Mouse (Mus musculus) small intestine, adult 2 months (tissue): Measurements from ENCODE around the gene Klhl26. TPM values are rescaled to one million over a fixed set of nuclear protein-coding genes. Genes with fewer than 3 reads are reported as not detected.
A peak's percentile ranks its signal among the peaks of the same experiment; 100 is the strongest.

ENCODE experiments used
- H3K27ac ChIP-seq: fragments of 200-500 bp; 2 replicates; pipeline ENCODE4 v1.5.1; 2012; ENCODE audit warnings: low read depth, low read length, control low read depth, inconsistent platforms; ENCODE audit not compliant: insufficient read depth
- H3K27me3 ChIP-seq: fragments of 200-500 bp; 2 replicates; pipeline ENCODE4 v1.6.1; 2012; ENCODE audit warnings: mild to moderate bottlenecking, moderate library complexity, low read length, inconsistent platforms; ENCODE audit not compliant: control insufficient read depth, insufficient read depth
- H3K36me3 ChIP-seq: fragments of 200-500 bp; 2 replicates; pipeline ENCODE4 v1.6.1; 2012; ENCODE audit warnings: mild to moderate bottlenecking, low read length, control low read depth, inconsistent platforms; ENCODE audit not compliant: control insufficient read depth, insufficient read depth
- H3K4me1 ChIP-seq: fragments of 200-500 bp; 2 replicates; pipeline ENCODE4 v1.6.1; 2012; ENCODE audit warnings: low read length, inconsistent platforms, mixed read lengths; ENCODE audit not compliant: control insufficient read depth, insufficient read depth, insufficient read length
- H3K4me3 ChIP-seq: fragments of 200-500 bp; 2 replicates; pipeline ENCODE4 v1.5.1; 2012; ENCODE audit warnings: low read depth, mild to moderate bottlenecking, control low read depth, inconsistent platforms, low read length, moderate library complexity
- CTCF ChIP-seq: fragments of 200-500 bp; IDR thresholded peaks from 2 replicates; pipeline ENCODE4 v1.5.1; 2012; ENCODE audit warnings: low read depth, mild to moderate bottlenecking, control low read depth, inconsistent platforms, low read length, moderate library complexity, mixed read lengths; ENCODE audit not compliant: insufficient replicate concordance, insufficient read length; ENCODE audit errors: extremely low read depth
- POLR2A ChIP-seq: fragments of 200-500 bp; IDR thresholded peaks from 2 replicates; pipeline ENCODE4 v1.6.1; 2012; ENCODE audit warnings: low read depth, mild to moderate bottlenecking, control low read depth, inconsistent platforms, low read length, moderate library complexity
- WGBS: fragments of 180-500 bp; shearing (Covaris S2); methylation state at CpG from one replicate; pipeline ENCODE4 v1.1.7; 2018; 5-methylcytosine and 5-hydroxymethylcytosine counted together
- polyA plus RNA-seq: library from polyadenylated mRNA; depleted of rRNA; stranded (reverse); fragments of >200 nt; gene quantifications from 2 replicates; pipeline ENCODE4 v1.2.3, GENCODE M21; 2012

Gene Klhl26
- polyA plus RNA-seq, 1 experiment = 30.8 TPM

GRCm38 (mm10) chr8:70501820-70502529, 25.2 kb upstream of the Klhl26 start:
- Histone ChIP-seq H3K27ac (no peak overlapping the region), H3K27me3 (peaks cover 6% of the 10 kb centered on the region; the same call in 1 of the 2 replicates), H3K36me3 (peaks cover 2% of the 10 kb centered on the region; the same call in 1 of the 2 replicates), H3K4me3 (no peak overlapping the region), H3K4me1 (peaks cover 14% of the 10 kb centered on the region)
- 13% methylated on average over 23 of the region's 23 CpGs for WGBS
- TF ChIP-seq CTCF = no peak
- TF ChIP-seq POLR2A = no peak

- H3K27me3 ChIP-seq = peaks cover 17% of the 10 kb centered on the region
- WGBS = 11% methylated on average over 39 of the region's 39 CpGs
- TF ChIP-seq CTCF (no peak), POLR2A (no peak)
- H3K27ac ChIP-seq = no peak overlapping the region
- H3K4me3 ChIP-seq = peak overlapping the region; percentile 46
- H3K4me1 ChIP-seq = peaks cover 10% of the 10 kb centered on the region
- H3K36me3 ChIP-seq = peaks cover 2% of the 10 kb centered on the region; the same call in 1 of the 2 replicates
Measured at GRCm38 (mm10) chr8:70500386-70501301, 23.9 kb upstream of the Klhl26 start.

GRCm38 (mm10) chr8:70495771-70496062, 18.9 kb upstream of the Klhl26 start:
- H3K36me3 ChIP-seq = no peaks in the 10 kb centered on the region
- H3K4me1 ChIP-seq = peaks cover 2% of the 10 kb centered on the region
- H3K4me3 ChIP-seq = no peak overlapping the region
- H3K27ac ChIP-seq = no peak overlapping the region
- peaks cover 66% of the 10 kb centered on the region for H3K27me3 ChIP-seq
- 12% methylated on average over 12 of the region's 12 CpGs for WGBS
- TF ChIP-seq POLR2A = no peak
- TF ChIP-seq CTCF = no peak

GRCm38 (mm10) chr8:70495001-70495770, 18.4 kb upstream of the Klhl26 start:
- 11% methylated on average over 21 of the region's 21 CpGs for WGBS
- no peak for TF ChIP-seq CTCF
- TF ChIP-seq POLR2A = no peak
- peaks cover 71% of the 10 kb centered on the region for H3K27me3 ChIP-seq

GRCm38 (mm10) chr8:70494416-70494945, 17.7 kb upstream of the Klhl26 start:
- peaks cover 78% of the 10 kb centered on the region for H3K27me3 ChIP-seq
- H3K4me1 ChIP-seq = peaks cover 2% of the 10 kb centered on the region; the same call in 1 of the 2 replicates
- H3K36me3 ChIP-seq = no peaks in the 10 kb centered on the region
- H3K4me3 ChIP-seq = no peak overlapping the region
- TF ChIP-seq POLR2A (no peak), CTCF (no peak)
- no peak overlapping the region for H3K27ac ChIP-seq
- 5% methylated on average over 28 of the region's 28 CpGs for WGBS

More at GRCm38 (mm10) chr8:70495001-70495770, 18.4 kb upstream of the Klhl26 start:
- Histone ChIP-seq H3K4me3 (no peak overlapping the region), H3K36me3 (no peaks in the 10 kb centered on the region), H3K4me1 (no peaks in the 10 kb centered on the region; the same call in 1 of the 2 replicates), H3K27ac (no peak overlapping the region)

GRCm38 (mm10) chr8:70493692-70494415, 17.1 kb upstream of the Klhl26 start:
- Histone ChIP-seq H3K36me3 (no peaks in the 10 kb centered on the region), H3K4me1 (peaks cover 2% of the 10 kb centered on the region; the same call in 1 of the 2 replicates), H3K27me3 (peaks cover 83% of the 10 kb centered on the region), H3K27ac (no peak overlapping the region), H3K4me3 (no peak overlapping the region)
- 3% methylated on average over 47 of the region's 47 CpGs for WGBS
- TF ChIP-seq CTCF (no peak), POLR2A (no peak)
